Mouse (Mus musculus): ENCODE measurements at regions not wholly inside any gene's neighbourhood (a gene's known extent, or its start where the extent isn't known, plus 50 kb on each side); places are given as distances from the start of the nearest gene placed in this dataset.

DNA sequence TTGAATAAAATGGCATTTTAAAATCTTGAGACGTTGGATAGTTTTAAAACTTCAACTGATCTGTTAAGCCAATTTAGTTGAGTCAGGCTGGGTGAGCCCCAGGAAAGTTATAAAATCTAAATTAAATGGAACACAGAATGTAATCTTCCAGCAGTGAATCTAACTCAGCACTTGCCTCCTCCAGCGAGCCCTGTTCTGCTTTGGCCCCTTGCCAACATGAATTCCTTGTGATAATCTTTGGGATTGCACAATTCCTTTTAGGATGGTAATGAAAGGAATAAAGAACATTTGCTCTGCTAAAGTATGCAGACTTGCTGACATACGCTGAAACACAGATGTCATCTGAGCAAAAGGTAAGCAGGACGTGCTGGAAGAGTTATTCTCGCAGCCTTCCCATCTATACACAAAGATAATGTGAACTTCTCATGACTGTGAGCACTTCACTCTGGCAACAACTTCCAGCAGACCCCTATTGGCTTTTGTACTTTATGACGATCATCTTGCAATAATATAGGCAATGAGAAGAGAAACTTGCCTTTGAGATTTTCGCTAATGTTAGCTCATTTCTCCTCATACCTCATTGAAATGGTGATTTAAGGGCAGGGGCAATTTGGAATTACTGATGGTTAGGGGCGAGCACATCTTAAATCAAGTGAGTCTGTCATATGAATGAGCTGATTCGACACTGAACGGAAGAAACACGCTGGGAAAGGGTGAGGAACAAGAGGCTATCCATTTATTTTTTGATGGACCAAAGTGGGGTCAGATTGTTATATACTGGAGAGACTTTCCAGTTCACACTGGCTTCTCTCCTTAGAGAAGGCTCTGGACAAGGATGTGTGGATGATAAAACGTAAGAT, 216.3 kb upstream of the Pdzrn3 start:
- DNase-seq, result peak; percentile 29

DNA sequence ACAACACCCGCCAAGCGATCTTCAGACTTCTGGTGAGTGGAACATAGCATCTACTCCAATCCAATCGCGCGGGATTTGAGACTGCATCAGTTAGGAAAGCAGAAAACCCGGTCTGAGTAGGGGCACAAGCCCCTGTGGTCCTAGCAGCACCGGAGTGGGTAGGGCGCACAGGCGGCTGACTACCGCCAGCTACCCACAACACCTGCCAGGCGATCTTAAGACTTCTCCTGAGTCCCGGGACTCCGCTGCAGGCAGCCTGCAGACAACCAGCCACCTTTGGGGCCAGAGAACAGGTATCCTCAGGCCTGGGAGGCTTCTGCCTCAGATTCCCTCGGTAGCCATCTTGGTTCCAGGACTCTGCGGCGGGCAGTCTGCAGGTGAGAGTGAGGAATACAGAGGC, 208.2 kb upstream of the Pdzrn3 start:
- DNase-seq, result no peak

DNA sequence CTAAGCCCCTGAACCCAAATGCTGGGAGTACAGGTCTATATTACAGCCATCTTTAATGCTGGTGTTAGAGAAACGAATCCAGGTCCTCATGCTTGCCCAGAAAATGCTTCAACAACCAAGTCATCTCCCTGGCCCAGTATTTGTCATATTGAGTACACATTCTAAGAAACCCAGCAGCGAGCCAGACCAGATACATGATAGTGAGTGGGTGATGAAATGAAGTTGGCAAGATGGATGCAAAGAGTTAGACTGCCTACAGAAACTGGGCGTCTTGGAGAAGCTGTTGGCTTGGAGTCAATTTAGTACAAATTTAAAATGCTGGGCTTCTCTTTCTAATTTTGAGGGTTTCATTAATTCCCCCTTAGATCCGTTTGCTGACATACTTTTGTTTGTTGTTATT, 203.1 kb upstream of the Pdzrn3 start:
- no peak for DNase-seq

DNA sequence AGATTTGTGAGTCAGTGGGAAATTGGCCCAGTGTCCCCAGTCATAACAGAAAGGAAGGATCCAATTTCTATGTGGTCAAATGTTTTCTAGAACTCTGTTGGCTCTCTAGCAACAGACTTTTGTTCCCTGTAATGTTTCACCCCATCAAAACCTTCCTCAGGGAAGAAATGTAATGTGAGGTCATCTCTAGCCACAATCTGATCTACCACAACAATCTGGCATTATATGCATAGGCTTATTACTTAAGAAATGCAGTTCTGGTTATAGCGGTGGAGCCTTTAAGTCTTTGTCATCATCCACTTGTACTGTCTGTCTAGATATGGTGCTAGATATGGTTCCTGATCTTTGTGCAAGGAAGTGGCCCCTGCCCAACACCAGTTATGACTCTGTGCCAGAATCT, 178.4 kb upstream of the Pdzrn3 start:
- no peak for DNase-seq

DNA sequence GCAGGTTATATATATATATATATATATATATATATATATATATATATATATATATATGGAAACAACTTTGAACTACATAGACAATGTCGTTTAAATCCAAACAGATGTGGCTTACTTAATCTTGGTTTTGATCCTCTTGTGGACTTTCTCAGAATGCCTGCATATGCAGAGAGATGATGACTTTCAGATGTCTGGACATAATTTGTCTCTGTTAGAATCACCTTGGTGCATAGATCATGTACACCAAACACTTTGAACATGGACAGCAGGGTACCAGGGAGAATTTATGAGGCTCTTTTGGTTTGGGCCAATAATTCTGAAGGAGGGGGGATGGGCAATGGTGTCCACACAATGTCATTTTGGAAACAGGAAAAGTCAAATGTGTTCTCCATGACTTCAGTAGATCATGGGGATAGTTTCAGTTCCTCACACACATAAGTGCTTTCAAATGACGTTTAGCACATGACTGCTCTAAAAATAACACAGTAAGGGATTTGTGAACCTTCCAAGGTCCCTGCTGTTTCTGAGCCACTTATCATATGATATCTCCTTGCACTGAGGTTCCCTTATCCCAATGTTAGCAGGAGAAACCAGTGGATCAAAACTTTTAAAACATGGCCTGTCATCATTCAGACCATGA, 177.4 kb upstream of the Pdzrn3 start:
- DNase-seq, result no peak

DNA sequence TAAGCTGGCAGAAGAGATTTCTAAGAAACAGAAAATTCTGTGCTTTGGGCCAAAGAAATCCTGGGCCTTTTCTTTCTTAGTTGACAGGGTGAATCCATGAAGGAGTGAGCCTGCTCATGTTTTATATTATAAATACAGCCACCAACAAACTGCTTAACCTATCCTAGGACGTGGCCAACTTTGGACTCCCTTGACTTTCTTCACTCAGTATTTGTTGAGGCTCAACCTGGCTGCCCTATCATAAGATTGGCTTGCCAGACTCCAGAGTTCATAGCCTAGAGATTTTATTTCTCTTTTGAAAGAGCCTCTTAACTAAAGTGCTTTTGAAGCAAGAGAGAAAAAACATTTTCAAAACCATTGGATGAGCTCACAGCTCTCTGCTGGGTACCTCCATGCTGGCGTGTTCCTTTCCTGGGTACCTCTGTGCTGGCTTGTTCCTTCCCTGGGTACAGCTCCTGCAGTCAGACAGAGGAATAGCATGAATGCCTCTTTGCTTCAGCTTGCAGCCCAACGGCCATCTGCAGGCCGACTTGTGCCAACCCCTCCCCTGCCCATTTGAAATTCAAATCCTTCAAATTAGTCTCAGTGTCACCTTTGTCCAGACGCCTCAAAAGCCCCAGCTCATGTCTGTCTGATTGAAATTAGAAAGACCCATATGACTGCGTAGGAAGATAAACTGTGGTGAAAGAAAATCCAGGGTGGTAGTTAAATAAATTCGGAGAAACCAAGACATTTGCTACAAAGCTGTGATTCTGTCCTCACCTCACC, 173.0 kb upstream of the Pdzrn3 start:
- DNase-seq, result no peak

DNA sequence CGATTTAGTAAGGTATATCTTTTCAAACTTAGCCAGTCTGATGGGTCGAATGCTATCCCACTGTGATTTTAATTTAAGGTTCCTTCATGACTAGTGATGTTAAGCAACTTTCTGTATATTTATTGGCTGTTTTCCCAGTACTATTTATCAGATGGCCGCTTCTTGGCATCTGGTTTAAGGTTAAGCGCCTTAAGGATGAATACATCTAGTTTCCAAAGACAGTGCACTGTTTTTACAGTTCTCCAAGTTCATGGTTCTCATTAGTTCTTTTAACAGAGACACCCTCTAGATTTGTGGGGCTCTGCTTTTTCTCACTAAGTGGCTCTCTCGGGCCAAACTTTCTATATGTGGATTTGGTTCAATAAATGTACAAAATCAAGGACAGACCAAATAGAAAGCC, 159.9 kb upstream of the Pdzrn3 start:
- no peak for DNase-seq

DNA sequence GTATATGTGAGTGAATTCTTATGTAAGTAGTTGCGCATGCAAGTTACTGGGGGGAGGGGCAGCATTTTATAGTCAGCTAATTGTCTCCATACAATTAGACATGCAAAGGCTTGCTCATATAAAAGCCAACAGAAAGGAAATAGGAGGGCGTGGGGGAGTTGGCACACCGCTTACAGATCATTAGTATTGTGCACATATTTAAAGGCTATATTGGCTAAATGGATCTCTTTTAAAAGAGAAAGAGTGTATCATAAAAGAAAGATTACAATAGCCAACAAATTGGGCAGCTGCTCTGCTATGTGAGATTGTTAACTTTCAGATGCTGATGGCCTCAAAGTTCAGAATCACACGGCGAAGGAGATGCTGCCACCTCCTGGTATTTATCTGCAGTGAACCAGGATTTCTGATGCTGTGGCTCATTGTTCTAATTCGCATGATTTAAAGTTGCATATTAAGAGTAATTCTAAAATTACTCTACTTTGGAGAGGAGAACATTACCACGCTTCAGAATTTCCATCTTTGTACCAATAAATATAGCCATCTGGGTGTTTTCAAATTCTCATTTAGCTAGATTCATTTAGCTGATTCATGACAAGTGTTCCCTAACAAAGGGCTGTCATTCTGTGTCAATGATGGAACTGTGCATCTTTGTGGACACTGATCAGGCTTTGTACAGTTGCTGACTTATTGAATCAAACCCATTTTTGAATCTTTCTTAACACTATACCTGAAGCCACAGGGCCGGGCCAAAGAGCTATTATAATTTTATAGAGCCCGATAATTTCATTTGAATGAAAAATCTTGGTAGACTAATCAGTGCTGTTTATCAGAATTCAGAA, 156.7 kb upstream of the Pdzrn3 start:
- peak; percentile 49 for DNase-seq

DNA sequence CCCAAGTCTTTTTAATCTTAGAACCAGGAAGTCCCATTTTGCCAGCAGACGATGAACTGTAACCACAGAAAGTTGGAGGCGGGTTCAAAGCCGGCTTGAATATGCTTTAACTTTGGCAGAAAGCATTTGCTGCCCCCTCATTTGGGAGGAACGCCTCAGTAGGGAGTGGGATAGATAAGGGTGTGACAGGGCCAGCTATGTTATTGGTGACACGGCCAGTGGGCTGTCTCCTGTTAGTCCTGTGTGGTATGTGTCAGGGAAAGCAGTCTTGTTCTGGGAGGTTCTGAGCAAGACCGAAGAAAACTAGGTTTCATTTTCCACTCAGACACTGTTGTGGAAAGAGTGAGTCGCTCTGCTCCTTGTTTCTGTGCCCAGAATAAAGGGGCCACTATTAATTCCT, 154.7 kb upstream of the Pdzrn3 start:
- peak; percentile 17 for DNase-seq

DNA sequence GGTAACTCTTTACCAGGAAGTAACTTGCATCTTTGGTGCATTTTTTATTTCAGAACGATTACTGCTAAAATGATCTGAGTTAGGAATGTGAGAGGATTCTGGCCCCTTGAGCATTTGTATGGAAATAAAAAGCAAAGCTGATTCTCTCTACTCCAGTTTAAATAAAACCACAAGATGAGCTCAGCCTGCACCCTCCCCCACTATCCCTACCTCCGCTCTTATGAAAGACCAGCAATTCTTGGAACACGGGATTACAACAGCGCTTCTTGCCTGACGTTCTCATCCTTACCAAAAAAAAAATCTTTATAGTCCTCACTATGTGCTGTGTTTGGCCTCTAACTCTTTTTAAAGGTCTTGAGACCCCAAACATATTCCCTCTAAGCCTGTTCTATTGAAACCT, 154.2 kb upstream of the Pdzrn3 start:
- DNase-seq, result peak; percentile 14

DNA sequence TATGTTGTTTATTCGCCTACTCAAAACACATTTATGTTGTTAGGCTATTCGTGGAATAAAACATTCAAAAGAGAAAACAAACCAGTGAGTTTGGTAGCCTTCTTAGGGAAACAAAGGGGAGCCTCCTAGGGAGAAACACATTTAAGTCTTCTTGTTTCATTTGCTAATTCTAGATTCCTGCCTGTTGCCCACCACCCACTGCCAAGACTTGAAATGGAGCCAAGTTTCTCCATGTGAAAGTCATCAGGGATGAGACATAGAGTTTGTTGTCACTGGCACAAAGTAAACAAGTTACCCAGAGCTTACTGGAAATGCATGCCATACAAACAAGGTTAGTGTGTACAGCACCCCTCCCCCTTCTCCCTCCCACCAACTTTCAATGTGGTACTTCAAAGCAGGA, 147.4 kb upstream of the Pdzrn3 start:
- DNase-seq, result no peak

DNA sequence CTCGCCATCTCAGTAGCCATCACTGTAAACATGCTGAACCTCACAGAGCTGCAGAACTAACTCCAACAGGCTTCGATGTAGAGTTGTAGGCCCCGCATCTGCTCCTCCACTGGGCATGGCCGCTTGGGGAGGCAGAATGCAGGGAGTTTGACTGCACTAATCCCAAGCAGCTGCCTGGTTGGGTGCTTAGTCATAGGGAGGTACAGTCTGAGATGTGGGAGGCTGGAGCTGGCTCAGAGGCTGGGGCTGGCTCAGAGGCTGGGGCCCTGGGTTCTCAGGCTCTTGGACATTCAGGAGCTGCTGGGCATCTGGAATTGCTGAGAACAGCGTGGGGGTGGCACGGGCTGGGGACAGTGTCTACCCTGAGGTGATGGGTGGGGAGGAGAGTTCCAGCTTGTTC, 143.6 kb upstream of the Pdzrn3 start:
- DNase-seq, result no peak

DNA sequence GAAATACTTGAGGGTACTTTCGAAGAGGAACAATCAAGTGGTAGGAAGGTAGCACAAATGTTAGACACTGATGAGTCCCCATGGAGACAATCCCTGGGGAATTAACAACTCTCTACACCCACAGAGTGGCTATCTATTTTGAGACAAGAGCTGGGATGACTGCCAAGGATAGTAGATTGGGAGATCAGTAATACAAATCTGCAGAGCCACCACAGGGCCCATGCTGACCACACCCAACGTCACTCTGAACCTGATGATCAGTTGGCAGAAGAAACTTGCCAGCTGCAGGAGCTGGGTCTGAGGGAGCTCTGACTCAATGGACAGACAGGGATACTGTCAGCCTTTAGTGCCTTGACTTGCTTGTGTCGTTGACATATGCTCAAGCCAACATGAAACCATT, 143.1 kb upstream of the Pdzrn3 start:
- DNase-seq, result no peak

DNA sequence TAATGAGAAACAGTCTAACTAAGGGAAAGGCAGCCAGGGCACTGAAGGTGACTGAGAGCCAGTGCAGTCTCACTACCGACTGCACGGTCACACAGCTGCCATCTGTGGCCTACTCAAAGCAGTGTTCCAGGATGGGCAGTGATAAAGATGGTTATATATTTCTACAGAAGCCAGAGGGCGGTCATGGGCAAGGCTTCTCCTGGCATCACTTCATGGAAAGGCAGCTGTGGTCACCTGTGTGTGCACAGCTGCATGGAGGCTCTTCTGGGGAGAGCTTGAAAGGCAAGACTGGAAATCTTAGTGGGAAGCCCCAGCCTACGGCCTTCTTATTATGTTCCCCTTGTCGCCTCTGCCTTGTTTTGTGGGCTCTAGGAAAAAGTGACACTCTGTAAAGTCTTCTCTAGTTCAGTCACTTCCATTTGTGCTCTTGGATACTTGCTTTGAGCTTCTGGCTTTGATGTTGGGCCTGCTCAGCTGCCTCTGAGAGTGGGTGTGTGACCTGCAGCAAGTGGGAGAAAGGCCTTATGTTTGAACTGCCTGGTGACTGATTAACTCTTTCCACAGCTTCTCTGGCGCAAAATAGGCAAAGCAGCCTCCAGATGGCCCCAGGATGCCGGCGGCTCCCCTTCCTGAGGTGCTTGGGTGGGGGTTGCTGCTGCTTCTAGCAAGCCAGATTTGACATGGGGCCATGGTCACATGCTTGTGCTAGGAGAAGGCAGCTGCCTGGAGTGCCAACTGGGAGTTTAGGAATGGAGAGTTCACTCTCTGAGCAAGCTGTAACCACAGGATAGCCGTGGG, 141.4 kb upstream of the Pdzrn3 start:
- peak; percentile 12 for DNase-seq

DNA sequence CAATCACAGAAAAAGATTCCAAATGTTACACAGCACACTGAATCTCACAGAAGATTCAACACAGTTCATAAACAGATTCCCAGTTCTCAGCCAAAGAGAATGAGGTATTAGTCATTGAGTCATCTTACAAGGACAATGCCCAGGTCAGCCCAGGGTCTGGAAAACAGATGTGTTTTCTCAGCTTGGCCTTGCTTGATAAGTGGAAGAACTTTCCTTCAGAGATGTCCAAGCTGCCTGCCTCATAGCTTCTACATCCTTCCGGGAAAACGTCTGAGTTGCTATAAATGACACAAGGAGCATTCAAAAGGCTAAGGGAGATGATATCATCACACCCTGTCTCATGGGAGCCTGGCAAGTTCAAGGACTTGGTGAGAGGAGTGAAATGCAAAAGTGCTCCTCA, 139.9 kb upstream of the Pdzrn3 start:
- DNase-seq, result peak; percentile 6

DNA sequence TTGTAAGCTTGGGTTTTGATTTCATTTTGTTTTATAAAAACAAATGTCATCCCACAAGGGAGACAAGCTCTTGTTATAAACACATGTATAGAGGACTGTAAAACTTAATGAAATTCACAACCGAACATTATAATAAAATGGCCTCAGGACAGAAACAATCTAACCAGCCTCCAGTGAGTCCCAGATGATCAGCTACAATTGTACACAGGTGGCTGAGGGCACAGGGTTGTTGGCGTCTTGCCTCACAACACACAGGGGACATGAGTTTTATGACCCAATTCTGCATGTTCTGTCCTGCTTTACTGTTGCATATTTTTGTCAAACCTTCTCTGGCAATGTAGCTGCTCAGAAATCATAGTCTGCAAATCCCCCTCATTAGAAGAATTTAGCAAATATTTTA, 136.0 kb upstream of the Pdzrn3 start:
- DNase-seq, result peak; percentile 47

DNA sequence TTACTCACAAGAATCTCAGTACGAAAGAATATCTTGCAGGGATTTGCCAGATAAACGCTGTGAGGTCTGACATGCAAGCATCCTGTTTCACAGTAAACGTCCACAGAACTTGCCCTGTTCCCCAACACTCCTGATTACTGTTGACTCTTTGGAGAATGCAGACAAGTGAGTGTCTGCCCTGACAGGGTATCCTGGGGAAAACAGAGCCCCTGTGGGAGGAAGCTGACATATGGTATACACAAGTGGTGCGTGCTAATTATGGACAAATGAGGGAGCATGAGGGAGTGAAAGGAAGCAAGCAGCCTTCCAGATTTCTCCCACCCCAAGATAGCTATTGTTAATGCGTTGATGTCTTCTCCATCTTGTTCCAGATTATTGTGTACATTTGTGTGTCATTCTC, 124.5 kb upstream of the Pdzrn3 start:
- no peak for DNase-seq

DNA sequence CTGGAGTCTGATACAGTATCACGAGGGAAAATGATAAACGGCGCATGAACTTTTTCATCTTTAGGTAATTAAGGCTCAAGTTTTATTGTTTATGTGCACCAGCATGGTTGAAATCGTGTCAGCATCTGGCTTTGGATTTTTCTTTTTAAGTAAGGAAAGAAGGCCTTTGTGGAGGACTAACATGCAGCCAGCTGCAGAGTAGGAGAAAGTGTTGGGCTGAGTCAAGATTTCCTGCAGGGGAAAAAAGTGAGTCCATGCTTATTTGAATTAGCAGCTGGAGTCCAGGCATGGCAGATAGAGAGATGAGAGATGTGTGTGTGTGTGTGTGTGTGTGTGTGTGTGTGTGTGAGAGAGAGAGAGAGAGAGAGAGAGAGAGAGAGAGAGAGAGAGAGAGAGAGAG, 124.0 kb upstream of the Pdzrn3 start:
- DNase-seq, result no peak

DNA sequence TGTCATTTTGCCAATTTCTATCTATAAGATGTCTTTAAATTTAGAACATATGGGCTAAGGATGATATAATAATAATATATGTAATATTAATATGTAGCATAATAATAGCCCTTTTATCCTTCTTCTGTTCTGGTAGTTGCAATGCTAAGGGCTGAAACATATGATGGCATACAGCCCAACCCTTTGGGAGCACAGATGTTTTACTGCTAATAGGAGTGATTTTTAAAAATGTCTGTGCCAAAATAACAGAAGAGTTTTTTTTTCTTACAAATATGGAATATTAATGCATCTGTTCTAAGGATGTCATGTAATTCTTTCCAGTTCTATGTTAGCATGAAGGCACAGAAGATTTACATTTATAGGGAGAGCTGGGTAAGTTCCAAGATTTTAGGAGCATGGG, 122.5 kb upstream of the Pdzrn3 start:
- no peak for DNase-seq

DNA sequence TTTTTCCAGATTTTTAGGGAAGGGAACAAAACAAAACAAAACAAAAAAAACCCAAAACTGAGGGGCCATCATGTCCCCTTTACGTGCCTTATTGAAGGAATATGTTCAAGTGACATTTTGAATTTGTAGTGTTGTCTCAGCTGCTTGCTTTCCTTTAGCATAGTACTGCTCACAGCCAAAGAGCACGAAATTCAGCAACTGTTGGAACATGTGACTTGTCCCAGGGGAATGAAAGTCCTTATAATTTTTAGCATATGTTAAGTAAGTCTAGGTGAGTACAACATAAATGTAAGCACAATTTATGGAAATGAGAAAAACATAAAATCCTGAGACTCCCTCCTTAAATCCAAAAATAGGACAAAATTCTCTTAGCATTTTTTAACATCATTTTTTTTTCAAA, 110.8 kb upstream of the Pdzrn3 start:
- no peak for DNase-seq

DNA sequence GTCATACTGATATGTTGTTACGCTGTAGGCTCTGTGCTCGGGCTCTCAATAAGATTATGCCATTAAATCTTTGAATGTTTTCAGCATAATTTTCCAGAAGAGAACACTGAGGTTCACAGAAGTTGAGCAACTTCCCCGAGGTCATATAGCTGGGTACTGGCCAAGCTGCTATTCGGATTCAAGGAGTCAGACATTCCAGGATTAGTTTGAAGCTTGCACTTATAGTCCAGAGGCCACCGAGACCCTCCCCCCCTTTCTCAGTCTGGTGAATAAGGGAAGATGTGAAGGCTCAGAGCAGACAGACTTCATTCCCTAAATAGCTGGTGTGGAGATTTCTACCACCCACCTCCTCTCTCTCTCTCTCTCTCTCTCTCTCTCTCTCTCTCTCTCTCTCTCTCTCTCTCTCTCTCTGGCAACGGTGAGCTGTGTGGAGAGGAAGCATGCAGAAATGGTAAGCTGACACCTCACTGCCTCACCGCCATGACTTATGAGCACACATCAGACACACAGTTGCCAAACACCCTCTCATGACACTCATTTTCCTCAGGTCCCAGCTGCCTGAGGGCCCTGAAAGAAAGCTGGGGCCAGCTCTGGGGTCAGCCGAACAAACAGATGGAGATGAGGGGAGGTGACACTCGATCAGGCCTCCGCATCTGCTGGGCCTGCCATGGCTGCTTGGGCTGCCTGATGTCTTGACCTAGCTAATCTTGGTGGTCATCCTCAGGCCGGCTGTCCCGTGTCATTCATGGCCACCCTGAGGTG, 107.0 kb upstream of the Pdzrn3 start:
- peak; percentile 73 for DNase-seq

All from adrenal gland, postnatal 10 days (tissue).